Mouse (Mus musculus) T-helper 1 cell (primary cell): ENCODE measurements around the gene Dusp8.

Source experiments
- in situ Hi-C: fragments of 300-600 bp; cut with MboI, MseI; formaldehyde crosslinking; loops from one replicate; pipeline ENCODE4 v1.15.1; 2025; ENCODE audit warnings: high pct_unique_total_duplicates

Dusp8 gene

DNA sequence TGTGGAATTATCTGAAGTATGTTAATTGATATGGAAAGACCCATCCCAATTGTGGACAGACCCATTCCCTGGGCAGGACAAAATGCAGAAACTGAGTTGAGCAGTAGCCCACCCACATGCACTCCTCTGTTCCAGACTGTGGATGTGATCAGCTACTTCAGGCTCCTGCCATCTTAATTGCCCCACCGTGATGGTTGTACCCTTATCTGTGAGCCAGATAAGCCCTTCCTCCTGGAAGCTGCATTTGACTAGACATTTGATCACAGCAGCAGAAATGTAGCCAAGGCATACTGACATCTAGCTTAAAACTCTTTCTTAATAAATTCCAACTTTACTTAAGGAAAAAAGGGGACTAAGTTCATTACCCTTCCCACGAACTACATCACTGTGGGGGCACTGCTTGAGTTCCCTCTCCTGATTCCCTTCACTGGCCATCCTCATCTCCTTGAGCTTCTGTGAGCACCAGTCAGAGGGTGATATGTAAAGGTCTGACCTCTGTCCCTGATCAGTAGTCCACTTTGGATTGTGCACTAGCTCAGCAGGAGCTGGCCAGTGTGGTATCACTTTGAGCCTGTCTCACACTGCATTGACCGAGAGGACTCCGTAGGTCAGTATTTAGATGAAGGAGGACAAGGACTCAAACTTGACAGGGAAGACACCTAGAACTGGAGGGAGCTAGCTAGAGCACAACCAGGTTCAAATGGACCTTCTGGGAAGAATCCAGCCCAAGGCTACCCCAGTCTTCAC lies 9.3 kb downstream of the Dusp8 start:
- in situ Hi-C loops, result no loop called here

GRCm38 (mm10) chr7:142084820-142085219 lies 10.8 kb downstream of the Dusp8 start:
- in situ Hi-C loops, result no loop called here

DNA sequence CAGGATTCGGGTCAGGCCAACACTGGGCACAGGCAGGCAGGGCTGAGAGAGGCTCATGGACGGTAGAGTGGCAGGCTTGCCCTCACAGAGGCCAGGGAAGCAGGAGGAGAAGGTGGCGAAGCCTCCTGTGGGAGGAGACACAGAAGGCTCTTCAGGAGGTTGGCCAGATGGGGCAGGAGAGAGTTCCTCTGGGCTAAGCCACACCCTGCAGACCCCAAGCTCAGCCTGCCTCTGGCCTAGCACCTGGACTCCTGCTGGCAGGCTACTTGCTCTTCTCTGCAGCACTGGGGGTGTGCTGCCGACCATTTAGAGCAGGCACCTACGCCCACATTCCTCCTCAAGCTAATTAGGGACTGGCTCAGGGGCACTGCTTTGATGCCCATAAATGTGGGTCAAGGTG lies 11.2 kb downstream of the Dusp8 start:
- in situ Hi-C loops, result no loop called here

- in situ Hi-C loops, result no loop called here
These were observed 11.9 kb downstream of the Dusp8 start for GRCm38 (mm10) chr7:142083588-142084317.

DNA sequence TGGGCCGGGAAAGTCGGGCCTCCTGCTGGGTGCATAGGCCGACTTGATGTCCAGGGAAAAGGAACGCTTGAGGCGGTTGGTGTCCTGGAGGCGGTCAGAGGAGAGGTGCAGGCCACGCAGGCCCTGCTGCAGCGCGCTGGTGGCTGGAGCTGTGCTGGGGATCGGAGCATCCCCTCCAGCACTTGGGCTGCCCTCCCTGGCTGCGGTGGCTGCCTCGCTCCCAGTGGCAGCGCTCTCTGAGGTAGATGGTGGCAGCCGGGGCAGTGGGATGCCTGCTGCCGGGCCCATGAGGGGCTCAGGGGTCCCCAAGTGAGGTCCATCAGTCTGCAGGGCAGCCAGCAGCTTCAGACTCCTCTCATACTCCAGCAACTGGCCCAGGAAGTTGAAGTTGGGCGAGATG lies 13.0 kb downstream of the Dusp8 start:
- in situ Hi-C loops, result no loop called here

DNA sequence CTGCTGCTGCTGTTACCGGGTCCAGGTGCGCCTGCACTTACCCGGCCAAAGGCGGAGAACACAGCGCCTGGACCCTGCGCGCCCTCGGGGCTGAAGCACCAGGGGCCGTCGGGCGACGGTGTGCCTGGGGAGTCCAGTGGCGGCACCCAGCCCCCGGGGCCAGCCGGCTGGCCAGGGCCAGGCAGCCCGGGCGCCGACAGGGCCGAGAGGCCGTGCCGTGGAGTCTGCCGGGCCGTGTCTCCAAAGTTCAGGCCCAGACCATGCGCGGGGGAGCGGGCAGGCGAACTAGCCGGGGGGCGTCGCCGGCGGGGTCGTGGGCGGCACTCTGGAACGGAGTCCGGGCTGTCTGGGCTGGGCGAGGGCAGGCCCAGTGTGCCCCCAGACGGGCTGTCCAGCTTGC lies 13.5 kb downstream of the Dusp8 start:
- in situ Hi-C loops, result no loop called here

GRCm38 (mm10) chr7:142081736-142082135 lies 13.9 kb downstream of the Dusp8 start:
- in situ Hi-C loops, result no loop called here

DNA sequence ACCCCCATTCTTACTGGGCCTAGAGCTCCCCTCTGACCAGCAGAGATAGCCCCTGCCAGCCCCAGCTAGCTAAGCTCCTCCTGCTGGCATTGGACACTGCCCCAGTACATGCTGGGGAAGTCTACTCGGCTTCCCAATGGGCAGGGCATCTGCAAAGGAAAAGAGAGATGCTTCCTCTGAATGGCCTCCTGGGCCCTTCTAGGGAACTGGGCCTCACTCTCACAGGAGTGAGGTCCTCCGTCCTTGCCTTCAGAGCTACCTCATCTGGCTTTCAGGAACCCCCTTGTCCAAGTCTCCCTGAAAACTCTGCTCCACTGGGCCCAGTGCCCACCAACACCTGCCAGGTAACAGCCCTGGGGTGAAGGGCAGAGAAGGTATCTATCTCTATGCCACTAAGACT lies 14.8 kb downstream of the Dusp8 start:
- in situ Hi-C loops, result no loop called here

DNA sequence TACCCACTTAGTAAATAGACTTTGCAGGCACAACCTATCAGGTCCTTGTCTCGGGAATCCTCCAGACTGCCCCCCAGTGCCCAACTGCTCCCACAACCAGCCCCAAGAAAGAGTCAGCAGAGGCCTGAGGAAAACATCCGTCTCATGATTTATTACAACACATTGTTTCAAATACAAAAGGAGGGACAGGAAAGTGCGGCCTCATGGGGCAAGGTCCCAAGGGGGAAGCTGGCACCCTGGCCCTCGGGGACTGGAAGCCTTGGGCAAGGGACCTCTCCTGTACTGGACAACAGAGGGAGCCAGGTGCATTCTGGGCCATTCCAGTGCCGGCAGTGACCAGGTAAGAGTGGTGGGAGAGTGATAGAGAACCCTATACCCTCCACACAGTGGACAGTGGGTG lies 16.3 kb downstream of the Dusp8 start:
- in situ Hi-C loops, result no loop called here

- in situ Hi-C loops, result no loop called here
These were observed 18.5 kb downstream of the Dusp8 start for GRCm38 (mm10) chr7:142077138-142077537.

DNA sequence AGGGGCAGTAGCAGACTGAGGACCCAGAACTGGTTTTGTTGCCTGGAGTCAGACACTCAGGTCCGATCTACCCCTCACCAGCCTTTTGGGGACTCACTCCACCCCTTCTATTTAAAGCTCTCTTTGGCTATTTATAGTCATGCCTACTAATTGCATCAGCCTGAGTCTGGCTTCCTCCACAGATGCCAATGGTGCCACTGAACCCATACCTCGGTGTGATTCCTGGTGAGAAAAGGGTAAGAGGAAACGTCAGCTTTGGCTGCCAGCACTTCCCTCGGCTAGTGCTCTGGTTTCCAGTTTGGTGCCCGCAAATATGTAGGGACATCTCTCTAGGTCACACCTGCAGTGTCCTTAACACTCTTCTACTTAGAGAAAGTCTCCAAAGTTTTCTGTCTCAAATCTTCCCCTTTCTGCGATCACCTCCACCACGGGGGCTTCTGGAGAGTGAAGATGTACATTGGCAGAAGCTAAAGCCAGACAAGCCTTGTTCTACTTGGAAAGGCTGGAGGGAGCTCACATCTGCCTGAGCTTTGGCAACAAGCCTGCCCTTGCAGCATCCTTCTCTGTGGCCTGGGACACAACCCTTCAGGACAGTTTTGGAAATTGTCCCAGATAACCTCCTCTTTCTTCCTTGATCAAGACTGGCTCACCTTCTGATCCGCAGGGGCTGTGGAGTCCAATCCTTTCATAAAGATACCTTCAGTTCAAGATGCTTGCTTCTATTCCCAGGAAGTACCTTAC lies 21.3 kb downstream of the Dusp8 start:
- in situ Hi-C loops, result no loop called here

DNA sequence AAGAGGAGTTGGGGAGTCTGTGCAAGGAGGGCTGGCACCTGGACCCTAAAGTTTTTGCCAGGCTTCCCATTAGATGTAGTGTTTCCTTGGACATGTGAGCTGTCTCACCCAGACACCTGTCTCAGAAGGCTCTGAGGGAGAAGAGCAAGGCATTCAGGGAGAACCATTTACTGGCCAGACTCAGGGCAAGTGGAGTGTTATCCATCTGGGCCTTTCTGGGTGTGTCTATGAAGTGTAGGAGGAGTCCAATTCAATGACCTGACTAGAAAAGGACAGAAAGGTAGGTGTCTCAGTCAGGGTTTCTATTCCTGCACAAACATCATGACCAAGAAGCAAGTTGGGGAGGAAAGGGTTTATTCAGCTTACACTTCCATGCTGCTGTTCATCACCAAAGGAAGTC lies 23.9 kb downstream of the Dusp8 start:
- in situ Hi-C loops, result no loop called here

GRCm38 (mm10) chr7:142071212-142071578 lies 24.4 kb downstream of the Dusp8 start:
- in situ Hi-C loops, result no loop called here

- in situ Hi-C loops, result no loop called here
These were observed 25.0 kb downstream of the Dusp8 start for GRCm38 (mm10) chr7:142070458-142071211.

DNA sequence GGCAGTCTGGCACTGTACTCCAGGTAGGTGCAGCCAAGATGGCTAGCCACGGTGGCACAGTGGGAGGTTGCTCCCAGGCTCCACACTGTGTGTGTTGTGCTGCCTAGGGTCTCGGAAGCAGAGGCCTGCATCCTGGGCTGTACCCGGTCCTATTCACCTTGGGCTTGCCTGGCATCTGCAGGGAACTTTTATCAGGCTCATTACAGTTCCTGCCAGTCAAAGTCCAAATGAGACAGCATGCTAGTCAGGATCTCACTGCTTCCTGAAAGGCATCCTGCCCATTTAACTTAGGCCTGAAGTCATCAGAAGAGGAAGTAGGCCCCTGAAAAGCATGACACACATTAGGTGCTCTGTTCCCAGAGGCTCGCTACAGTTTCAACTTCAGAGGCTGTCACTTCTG lies 27.2 kb downstream of the Dusp8 start:
- in situ Hi-C loops, result no loop called here

- in situ Hi-C loops, result no loop called here
These were observed 34.6 kb downstream of the Dusp8 start, which contains the start of gene Mob2 for GRCm38 (mm10) chr7:142060931-142061565. TSS of gene Mob2 (minus strand) at chr7:142061065.

- in situ Hi-C loops, result no loop called here
These were observed 35.3 kb downstream of the Dusp8 start for GRCm38 (mm10) chr7:142060185-142060930.

- in situ Hi-C loops, result loop anchor here (10.0 kb wide), 1 partner anchor 1934 kb away; no protein-coding TSS in a partner anchor
These were observed 36.6 kb downstream of the Dusp8 start for GRCm38 (mm10) chr7:142059024-142059423.

GRCm38 (mm10) chr7:142057121-142057520 lies 38.5 kb downstream of the Dusp8 start:
- in situ Hi-C loops, result loop anchor here (10.0 kb wide), 1 partner anchor 1932 kb away; no protein-coding TSS in a partner anchor

DNA sequence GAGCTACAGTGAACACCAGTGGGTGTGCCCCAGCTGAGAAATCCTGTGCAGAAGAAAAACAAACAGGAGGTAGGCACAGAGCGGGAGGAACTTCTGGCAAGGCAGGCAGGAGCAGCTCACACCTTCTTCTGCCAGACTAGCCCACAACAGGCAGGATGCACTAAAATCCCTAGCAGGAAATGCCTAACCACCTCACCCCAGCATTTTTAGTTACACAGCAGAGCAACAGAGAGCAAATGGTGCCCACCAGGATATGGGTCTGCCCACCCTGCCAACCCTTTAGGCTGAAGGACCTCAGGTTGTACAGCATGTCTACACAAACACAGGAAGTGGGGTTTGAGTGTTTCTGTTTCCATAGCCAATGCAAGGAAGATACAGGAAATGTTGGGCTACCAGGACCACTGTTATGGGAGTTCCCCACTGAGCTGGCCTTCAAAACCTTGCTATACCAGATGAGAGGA lies 39.0 kb downstream of the Dusp8 start:
- in situ Hi-C loops, result loop anchor here (10.0 kb wide), 1 partner anchor 1932 kb away; no protein-coding TSS in a partner anchor
